Mouse (Mus musculus): ENCODE measurements around the gene Tnp1.

- TF ChIP-seq CTCF (IDR thresholded peaks at IDR 0.05; ENCODE audit: control insufficient read depth, insufficient read depth, insufficient read length) (no peak), USF1 (IDR thresholded peaks at IDR 0.05; ENCODE audit: low read depth) (no peak), MYOD1 (IDR thresholded peaks at IDR 0.05; ENCODE audit: control insufficient read depth, insufficient read length, low read depth) (no peak), CEBPB (IDR thresholded peaks at IDR 0.05; ENCODE audit: low read depth) (no peak), MAX (IDR thresholded peaks at IDR 0.05) (no peak)
Measured at GRCm38 (mm10) chr1:73032491-73032890, 16.8 kb upstream of the Tnp1 start.

All from C2C12 (cell line).